Comparison of ENCODE assay signal across 11 mouse cellular contexts in the genomic region with DNA sequence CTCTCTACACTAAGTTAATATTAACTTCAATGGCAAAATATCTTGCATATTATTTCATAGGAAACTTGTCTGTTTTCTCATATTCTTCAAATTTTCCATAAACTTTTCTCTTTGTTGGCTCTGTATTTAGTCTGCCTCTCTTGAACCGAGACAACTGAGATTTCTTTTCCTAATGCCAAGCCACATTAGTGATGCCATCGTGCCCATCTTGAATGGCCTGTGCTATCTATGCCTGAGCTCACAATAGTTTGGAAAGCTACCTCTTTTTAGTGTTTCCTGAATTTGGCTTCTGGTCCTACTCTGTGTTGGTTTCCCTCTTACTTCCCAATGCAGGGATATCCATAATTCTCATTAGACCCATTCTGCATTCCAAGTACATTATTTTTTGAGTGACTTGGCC.
"Had no signal": no experiment of that assay in that cellular context is flagged by ENCODE, and none has a peak within 500 bp of the region (broad histone marks: within the 10 kb centered on the region; RNA-seq: fewer than 3 reads in every experiment).

No protein-coding gene starts in this region.

- DNase-seq: right cerebral cortex, adult 18-20 months; right cerebral cortex, postnatal 14 days; right cerebral cortex, postnatal 25 days; right cerebral cortex, postnatal 4 days; spleen, adult 18-20 months; thymus, adult 18-20 months; thymus, adult 2 months; thymus, postnatal 14 days; thymus, postnatal 25 days; thymus, postnatal 36 days; thymus, postnatal 4 days had no signal
